Mouse (Mus musculus) testis, postnatal 10 days (tissue): ENCODE measurements around the gene Spata13.
A peak's percentile ranks its signal among the peaks of the same experiment; 100 is the strongest.

ENCODE experiments used
- DNase-seq: peaks from one replicate; pipeline ENCODE4 v3.0.0; 2021; ENCODE audit warnings: low spot score

Gene Spata13

GRCm38 (mm10) chr14:60782121-60782656, 148.4 kb downstream of the Spata13 start:
- no peak for DNase-seq

GRCm38 (mm10) chr14:60783196-60783595, 149.4 kb downstream of the Spata13 start:
- DNase-seq: no peak

- peak; percentile 82 for DNase-seq
Measured at GRCm38 (mm10) chr14:60784427-60785315, 150.9 kb downstream of the Spata13 start, which contains the start of gene Mipep. Mipep (plus strand) TSS chr14:60784573.

- peak; percentile 70 for DNase-seq
Measured at GRCm38 (mm10) chr14:60790103-60790502, 156.3 kb downstream of the Spata13 start.

- DNase-seq: no peak
Measured at GRCm38 (mm10) chr14:60796600-60797322, 163.0 kb downstream of the Spata13 start.

GRCm38 (mm10) chr14:60797596-60797995, 163.8 kb downstream of the Spata13 start:
- no peak for DNase-seq

GRCm38 (mm10) chr14:60798721-60799120, 164.9 kb downstream of the Spata13 start:
- no peak for DNase-seq

GRCm38 (mm10) chr14:60799762-60800728, 166.2 kb downstream of the Spata13 start:
- DNase-seq: no peak

- no peak for DNase-seq
Measured at GRCm38 (mm10) chr14:60802026-60802425, 168.2 kb downstream of the Spata13 start.

GRCm38 (mm10) chr14:60804978-60805377, 171.2 kb downstream of the Spata13 start:
- DNase-seq: no peak

- DNase-seq: no peak
Measured at GRCm38 (mm10) chr14:60805871-60806270, 172.1 kb downstream of the Spata13 start.

GRCm38 (mm10) chr14:60806891-60807344, 173.1 kb downstream of the Spata13 start:
- no peak for DNase-seq

GRCm38 (mm10) chr14:60809881-60810280, 176.1 kb downstream of the Spata13 start:
- no peak for DNase-seq

- DNase-seq: no peak
Measured at GRCm38 (mm10) chr14:60811547-60811946, 177.7 kb downstream of the Spata13 start.
